8 mouse cellular contexts compared by ENCODE assay signal in genomic region chr11:34149370-34149976, GRCm38 (mm10). TPM values are rescaled to one million over a fixed set of nuclear protein-coding genes. Genes with fewer than 3 reads are reported as not detected.
DNase-seq lines count a peak whose midpoint lies in the region; ATAC-seq lines count a peak whose summit lies in the region.

No protein-coding gene starts in this region.

- H3K9me3 ChIP-seq in kidney, embryonic 14.5 days (ENCODE audit: control insufficient read depth, low read length) = no peaks in the 10 kb centered on the region
- no peaks in the 10 kb centered on the region for H3K9me3 ChIP-seq in limb, embryonic 13.5 days
- no peaks in the 10 kb centered on the region for H3K9me3 ChIP-seq in stomach, embryonic 14.5 days (ENCODE audit: control insufficient read depth, low read depth, low read length)

- H3K27me3 ChIP-seq in kidney, embryonic 14.5 days (ENCODE audit: control insufficient read depth, insufficient read depth, low read length) = no peaks in the 10 kb centered on the region
- no peaks in the 10 kb centered on the region for H3K27me3 ChIP-seq in limb, embryonic 13.5 days
- H3K27me3 ChIP-seq in stomach, embryonic 14.5 days (ENCODE audit: control insufficient read depth, insufficient read depth, low read length) = no peaks in the 10 kb centered on the region

- H3K36me3 ChIP-seq in kidney, embryonic 14.5 days (ENCODE audit: control insufficient read depth, insufficient read depth, low read length) = no peaks in the 10 kb centered on the region
- no peaks in the 10 kb centered on the region for H3K36me3 ChIP-seq in limb, embryonic 13.5 days
- no peaks in the 10 kb centered on the region for H3K36me3 ChIP-seq in stomach, embryonic 14.5 days (ENCODE audit: control insufficient read depth, insufficient read depth, low read length)

- peak; percentile 82 for ATAC-seq in kidney, embryonic 14.5 days (ENCODE audit: low FRiP score, low TSS enrichment)
- peak; percentile 51; the same call in 1 of the 2 replicates for ATAC-seq in limb, embryonic 13.5 days (ENCODE audit: low FRiP score, low read depth)
- ATAC-seq in stomach, embryonic 14.5 days (ENCODE audit: insufficient number of reproducible peaks, insufficient read depth, low FRiP score, low read depth) = peak; percentile 66; the same call in 1 of the 2 replicates

- no peak overlapping the region for H3K9ac ChIP-seq in kidney, embryonic 14.5 days (ENCODE audit: low read depth, low read length)
- H3K9ac ChIP-seq in limb, embryonic 13.5 days = no peak overlapping the region
- no peak overlapping the region for H3K9ac ChIP-seq in stomach, embryonic 14.5 days (replicated peaks; ENCODE audit: low read depth, low read length)

- no peak overlapping the region for H3K4me3 ChIP-seq in kidney, embryonic 14.5 days (ENCODE audit: low read length)
- no peak overlapping the region for H3K4me3 ChIP-seq in limb, embryonic 13.5 days
- no peak overlapping the region for H3K4me3 ChIP-seq in stomach, embryonic 14.5 days (ENCODE audit: low read depth, low read length)

- H3K4me1 ChIP-seq in kidney, embryonic 14.5 days (ENCODE audit: control insufficient read depth, insufficient read depth, low read length) = no peaks in the 10 kb centered on the region
- H3K4me1 ChIP-seq in limb, embryonic 13.5 days = no peaks in the 10 kb centered on the region
- H3K4me1 ChIP-seq in stomach, embryonic 14.5 days (ENCODE audit: control insufficient read depth, insufficient read depth, low read length) = no peaks in the 10 kb centered on the region

- no peak overlapping the region for H3K27ac ChIP-seq in kidney, embryonic 14.5 days (ENCODE audit: low read depth, low read length)
- no peak overlapping the region for H3K27ac ChIP-seq in limb, embryonic 13.5 days
- H3K27ac ChIP-seq in stomach, embryonic 14.5 days (ENCODE audit: low read length) = no peak overlapping the region

- no peak overlapping the region for H3K4me2 ChIP-seq in kidney, embryonic 14.5 days (replicated peaks; ENCODE audit: low read depth, low read length)
- H3K4me2 ChIP-seq in limb, embryonic 13.5 days (replicated peaks) = no peak overlapping the region
- H3K4me2 ChIP-seq in stomach, embryonic 14.5 days (replicated peaks; ENCODE audit: low read depth, low read length) = no peak overlapping the region

- WGBS in kidney, embryonic 14.5 days = 40% methylated on average over 5 of the region's 5 CpGs
- 39% methylated on average over 5 of the region's 5 CpGs for WGBS in limb, embryonic 13.5 days
- 36% methylated on average over 5 of the region's 5 CpGs for WGBS in stomach, embryonic 14.5 days

- peak; percentile 11 to 40 for DNase-seq in spleen, adult 18-20 months
- no peak for DNase-seq in spleen, adult 12 weeks (ENCODE audit: low spot score)
- DNase-seq in embryo, embryonic 11.5 days (ENCODE audit: low read depth, low spot score) = peak; percentile 55
- peak; percentile 70 to 81 for DNase-seq in gastrocnemius, postnatal 4 days (ENCODE audit: low spot score in 2 of 2)
- DNase-seq in naive thymus-derived CD4-positive, alpha-beta T cell, adult 2 months (ENCODE audit: low read depth) = peak; percentile 55

RNA-seq across cellular contexts. Expression of gene 4930469K13Rik, which starts 51.1 kb away (rescaled TPM):
- total RNA-seq in gastrocnemius, postnatal 4 days (2021) = not detected
- not detected in 2 replicates for polyA plus RNA-seq in kidney, embryonic 14.5 days (2014; fragmentation: Nextera tagmentation; extraction: Ambion mirVana)
- 0.90 TPM in 1 of 2 replicates, not detected in the other for polyA plus RNA-seq in limb, embryonic 13.5 days (2015; fragmentation: Nextera tagmentation; extraction: Ambion mirVana)
- 0.91 and 1.1 TPM in 2 replicates for polyA plus RNA-seq in stomach, embryonic 14.5 days (2014; fragmentation: Nextera tagmentation; extraction: Ambion mirVana)

RNA-seq across cellular contexts. Expression of gene Foxi1, which starts 58.4 kb away (rescaled TPM):
- not detected for total RNA-seq in gastrocnemius, postnatal 4 days (2021)
- 5.1 and 9.3 TPM in 2 replicates for polyA plus RNA-seq in kidney, embryonic 14.5 days (2014; fragmentation: Nextera tagmentation; extraction: Ambion mirVana)
- polyA plus RNA-seq in limb, embryonic 13.5 days (2015; fragmentation: Nextera tagmentation; extraction: Ambion mirVana) = not detected in 2 replicates
- polyA plus RNA-seq in stomach, embryonic 14.5 days (2014; fragmentation: Nextera tagmentation; extraction: Ambion mirVana) = not detected in 2 replicates
